Mouse (Mus musculus) ES-E14 (cell line): Measurements from ENCODE around the gene Ost4.

Experiments used
- CHD2 ChIP-seq: IDR thresholded peaks from 2 replicates; pipeline ENCODE4 v1.6.1; 2014; ENCODE audit warnings: mild to moderate bottlenecking, low read depth, low read length, inconsistent platforms
- MAFK ChIP-seq: IDR thresholded peaks from 2 replicates; pipeline ENCODE4 v1.6.1; 2014; ENCODE audit warnings: mild to moderate bottlenecking, low read depth, low read length, inconsistent platforms; ENCODE audit not compliant: insufficient read depth
- ZC3H11A ChIP-seq: IDR thresholded peaks from 2 replicates; pipeline ENCODE4 v1.6.1; 2012; ENCODE audit warnings: low read depth, mild to moderate bottlenecking, inconsistent platforms, low read length, borderline replicate concordance
- ZNF384 ChIP-seq: IDR thresholded peaks from 2 replicates; pipeline ENCODE4 v1.6.1; 2012; ENCODE audit warnings: low read depth, low read length, inconsistent platforms

DNA sequence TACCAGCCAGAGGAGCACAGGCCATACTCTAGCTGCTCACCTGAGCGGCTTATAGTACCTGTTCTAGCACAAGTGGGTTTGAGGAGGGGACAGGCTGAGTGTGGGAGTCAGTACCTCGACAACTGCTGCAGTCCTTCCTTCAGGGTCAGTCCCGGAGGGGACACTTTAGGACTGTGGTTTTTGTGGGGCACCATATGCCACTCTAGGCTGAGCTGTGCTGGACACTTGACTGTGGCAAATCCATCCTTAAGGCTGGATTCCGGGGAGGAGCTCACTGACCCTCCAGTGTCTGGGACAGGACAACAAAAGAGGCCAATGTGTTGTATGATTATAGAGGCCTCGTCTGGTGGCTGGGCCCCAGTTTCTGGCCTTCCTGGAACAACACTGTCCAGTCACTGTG is 45.0 kb upstream of the Ost4 start:
- TF ChIP-seq MAFK (no peak), ZC3H11A (no peak), ZNF384 (no peak), CHD2 (no peak)
